Mouse (Mus musculus) heart, embryonic 11.5 days (tissue): ENCODE data around the gene Slc10a7. TPM values are rescaled to one million over a fixed set of nuclear protein-coding genes. Genes with fewer than 3 reads are reported as not detected.

Experiments used
- ATAC-seq: fragments of 200-750 bp; cut with Nextera tagmentation; replicated peaks from 2 replicates; pipeline ENCODE4 v1.8.0; 2017; ENCODE audit warnings: moderate library complexity; ENCODE audit not compliant: insufficient number of reproducible peaks, low FRiP score, low TSS enrichment
- H3K27ac ChIP-seq: fragments of 300-500 bp; sonication (generic); 2 replicates; pipeline ENCODE4 v1.5.1; 2014; ENCODE audit warnings: mild to moderate bottlenecking, low read depth, low read length
- H3K27me3 ChIP-seq: fragments of 300-500 bp; sonication (generic); 2 replicates; pipeline ENCODE4 v1.6.1; 2014; ENCODE audit warnings: mild to moderate bottlenecking, low read length, mixed read lengths; ENCODE audit not compliant: control insufficient read depth, insufficient read depth
- H3K36me3 ChIP-seq: fragments of 300-500 bp; sonication (generic); 2 replicates; pipeline ENCODE4 v1.6.1; 2014; ENCODE audit warnings: mild to moderate bottlenecking, low read length, moderate library complexity, mixed read lengths; ENCODE audit not compliant: control insufficient read depth, insufficient read depth
- H3K4me1 ChIP-seq: fragments of 300-500 bp; sonication (generic); 2 replicates; pipeline ENCODE4 v1.6.1; 2014; ENCODE audit warnings: low read length; ENCODE audit not compliant: control insufficient read depth, insufficient read depth
- H3K4me2 ChIP-seq: fragments of 300-500 bp; sonication (generic); 2 replicates; pipeline ENCODE4 v1.6.1; 2014; ENCODE audit warnings: mild to moderate bottlenecking, moderate library complexity
- H3K4me3 ChIP-seq: fragments of 300-500 bp; sonication (generic); 2 replicates; pipeline ENCODE4 v1.5.1; 2014; ENCODE audit warnings: low read depth, low read length
- H3K9ac ChIP-seq: fragments of 300-500 bp; sonication (generic); 2 replicates; pipeline ENCODE4 v1.6.1; 2014; ENCODE audit warnings: mild to moderate bottlenecking, low read depth, low read length, moderate library complexity
- H3K9me3 ChIP-seq: fragments of 300-500 bp; sonication (generic); replicated peaks from 2 replicates; pipeline ENCODE4 v1.6.1; 2016; ENCODE audit warnings: low read length; ENCODE audit not compliant: control insufficient read depth
- WGBS: fragments of 180-500 bp; shearing (Covaris S2); extraction: QIAGEN DNeasy Blood & Tissue Kit; methylation state at CpG from one replicate; pipeline ENCODE4 v1.1.7; 2014; ENCODE audit not compliant: insufficient replicate concordance; 5-methylcytosine and 5-hydroxymethylcytosine counted together
- polyA plus RNA-seq: library from polyadenylated mRNA; unstranded; fragments of >200 nt; fragmentation: Nextera tagmentation; extraction: Ambion mirVana; gene quantifications from 2 replicates; pipeline ENCODE4 v1.2.1, GENCODE M21; 2014

The Slc10a7 gene
- polyA plus RNA-seq, 1 experiment from 2014 or later, result 8.9 TPM

DNA sequence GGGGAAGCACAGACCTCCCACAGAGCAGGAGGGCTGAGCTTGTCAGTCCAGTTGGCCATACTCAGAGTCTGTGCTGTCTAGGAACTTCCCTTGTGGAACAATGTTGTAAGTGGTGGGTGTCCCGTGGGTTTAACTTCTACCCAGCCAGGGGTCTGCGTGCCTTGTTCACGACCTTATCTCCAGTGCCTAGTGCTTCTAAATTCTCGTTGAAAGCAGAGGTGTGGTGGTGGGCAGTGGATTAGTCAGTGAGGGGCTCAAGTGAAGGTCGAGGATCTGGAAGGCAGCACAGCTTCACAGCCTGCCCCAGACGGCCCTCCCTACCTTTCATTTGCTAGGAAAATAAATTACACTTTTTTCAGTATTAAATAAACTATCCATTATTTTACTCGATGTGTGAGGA, 161.1 kb downstream of the Slc10a7 start:
- no peak overlapping the region for H3K9ac ChIP-seq
- no peak overlapping the region for H3K4me2 ChIP-seq
- no peaks in the 10 kb centered on the region for H3K27me3 ChIP-seq
- no peaks in the 10 kb centered on the region for H3K4me1 ChIP-seq
- no peaks in the 10 kb centered on the region for H3K9me3 ChIP-seq
- 72% methylated on average over 7 of the region's 7 CpGs for WGBS
- H3K27ac ChIP-seq, result no peak overlapping the region
- peaks cover 2% of the 10 kb centered on the region; the same call in 1 of the 2 replicates for H3K36me3 ChIP-seq
- H3K4me3 ChIP-seq, result no peak overlapping the region
- ATAC-seq, result no peak

DNA sequence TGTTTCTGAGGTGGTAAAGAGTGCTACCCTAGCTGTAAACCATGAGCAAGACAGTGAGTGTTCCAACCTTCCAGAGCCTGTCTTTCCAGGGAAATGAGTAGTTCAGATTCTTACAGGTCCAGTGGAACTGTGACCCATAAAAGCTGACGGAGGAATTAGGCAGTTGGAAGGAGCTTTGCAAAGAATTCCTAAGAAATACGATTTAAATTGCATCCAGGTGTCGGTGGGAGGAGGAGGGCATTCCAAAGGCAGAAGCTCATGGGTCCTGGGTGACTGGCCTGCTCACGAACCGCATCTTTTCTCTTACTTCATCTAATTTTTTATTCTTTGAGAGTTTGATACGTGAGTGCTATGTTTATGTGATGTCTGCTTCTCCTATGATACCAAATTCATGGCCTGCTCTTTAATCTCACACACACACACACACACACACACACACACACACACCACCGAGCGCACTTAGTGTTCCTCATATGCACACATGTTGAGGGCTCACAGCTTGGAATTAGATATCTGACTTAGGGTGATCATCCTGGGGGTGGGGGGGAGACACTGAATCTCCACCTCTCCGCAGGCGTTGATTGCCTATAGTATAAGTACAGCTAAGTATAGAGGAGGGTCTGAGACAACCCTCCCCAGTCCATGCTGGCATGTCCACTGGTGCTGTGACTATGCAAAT, 169.5 kb downstream of the Slc10a7 start:
- Histone ChIP-seq H3K27me3 (no peaks in the 10 kb centered on the region), H3K27ac (no peak overlapping the region), H3K4me3 (no peak overlapping the region), H3K9me3 (no peaks in the 10 kb centered on the region), H3K4me2 (no peak overlapping the region), H3K9ac (no peak overlapping the region), H3K4me1 (no peaks in the 10 kb centered on the region), H3K36me3 (peaks cover 4% of the 10 kb centered on the region)
- ATAC-seq, result no peak
- WGBS, result 77% methylated on average over 10 of the region's 10 CpGs

DNA sequence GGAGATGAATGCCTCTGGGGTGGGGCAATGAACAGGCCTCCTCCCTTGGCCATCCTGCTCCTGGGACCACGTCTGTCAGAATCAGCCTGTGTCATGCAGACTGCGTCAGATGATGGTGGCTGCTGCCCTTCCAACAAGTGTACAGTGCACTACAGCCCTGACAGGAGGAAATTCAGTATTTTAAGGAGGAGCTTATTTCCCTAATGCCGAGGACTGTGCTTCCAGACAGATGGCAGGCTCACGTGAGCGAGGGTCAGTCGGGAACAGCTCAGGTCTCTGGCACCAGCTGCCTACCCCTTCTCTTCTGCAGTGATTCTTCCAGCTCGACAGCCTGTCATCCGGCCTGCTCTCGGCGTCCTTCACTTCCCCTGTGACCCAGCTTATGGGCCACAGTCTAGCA, 181.6 kb downstream of the Slc10a7 start:
- H3K4me1 ChIP-seq, result peaks cover 4% of the 10 kb centered on the region
- no peak; the same call in 1 of the 2 replicates for ATAC-seq
- H3K27ac ChIP-seq, result no peak overlapping the region
- WGBS, result 72% methylated on average over 10 of the region's 10 CpGs
- H3K9me3 ChIP-seq, result no peaks in the 10 kb centered on the region
- no peaks in the 10 kb centered on the region for H3K27me3 ChIP-seq
- H3K4me3 ChIP-seq, result no peak overlapping the region
- no peak overlapping the region for H3K9ac ChIP-seq
- no peak overlapping the region for H3K4me2 ChIP-seq
- no peaks in the 10 kb centered on the region for H3K36me3 ChIP-seq

DNA sequence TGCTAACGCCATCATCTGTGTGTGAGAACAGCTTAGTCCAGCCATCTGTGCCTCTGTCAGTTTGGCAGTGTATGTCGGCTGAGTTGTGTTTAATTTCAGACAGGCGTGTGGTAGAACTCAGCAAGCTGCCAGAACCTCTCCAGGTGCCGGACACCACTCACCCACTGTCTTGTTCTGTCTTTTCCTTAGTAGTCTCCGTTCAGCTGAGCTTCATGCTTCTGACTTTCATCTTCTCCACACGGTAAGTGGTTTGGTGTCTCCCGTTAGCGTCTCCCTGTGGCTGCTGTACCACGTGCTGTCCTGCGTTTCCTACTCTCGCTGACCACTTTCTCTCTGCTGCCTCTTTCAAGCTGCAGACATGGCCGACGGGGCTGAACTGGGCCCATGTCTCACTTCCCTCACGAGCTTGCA, 189.2 kb downstream of the Slc10a7 start:
- H3K9me3 ChIP-seq, result no peaks in the 10 kb centered on the region
- WGBS, result 90% methylated on average over 14 of the region's 14 CpGs
- H3K36me3 ChIP-seq, result peaks cover 4% of the 10 kb centered on the region; the same call in 1 of the 2 replicates
- H3K9ac ChIP-seq, result no peak overlapping the region
- no peak overlapping the region for H3K27ac ChIP-seq
- H3K27me3 ChIP-seq, result no peaks in the 10 kb centered on the region
- ATAC-seq, result no peak
- no peaks in the 10 kb centered on the region for H3K4me1 ChIP-seq
- no peak overlapping the region for H3K4me2 ChIP-seq
- no peak overlapping the region for H3K4me3 ChIP-seq

DNA sequence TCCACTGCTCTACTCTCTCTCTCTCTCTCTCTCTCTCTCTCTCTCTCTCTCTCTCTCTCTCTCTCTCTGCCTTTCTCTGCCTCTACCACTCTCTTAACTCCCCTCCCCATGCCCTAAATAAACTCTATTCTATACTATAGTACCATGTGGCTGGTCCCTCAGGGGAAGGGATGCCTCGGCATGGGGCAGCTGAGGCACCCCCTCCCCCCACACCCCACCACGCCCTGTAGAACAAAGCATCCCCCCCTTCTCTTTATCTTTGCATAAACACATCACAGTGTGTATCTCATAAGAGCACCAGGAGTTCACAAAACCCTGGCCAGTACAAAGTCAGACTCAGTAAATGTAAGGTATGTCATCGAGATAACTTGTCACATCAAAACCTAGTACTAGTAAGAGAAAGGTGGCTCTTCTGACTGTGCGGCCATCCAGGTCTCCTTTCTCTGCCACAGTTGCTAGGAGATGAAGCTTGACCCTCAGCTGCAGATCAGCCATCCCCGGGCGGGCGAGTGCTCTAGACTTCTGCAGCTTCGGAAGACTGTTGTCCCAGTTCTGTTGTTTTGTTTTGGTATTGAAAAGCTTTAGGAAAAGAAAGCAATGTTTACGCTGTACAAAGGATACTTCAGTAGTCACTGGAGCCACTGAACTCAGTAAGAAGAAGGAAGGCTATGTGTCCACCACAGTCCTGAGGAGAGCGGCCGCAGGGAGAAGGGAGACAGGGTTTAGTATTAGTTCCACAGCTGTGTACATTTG, 194.1 kb downstream of the Slc10a7 start:
- WGBS, result 63% methylated on average over 11 of the region's 11 CpGs
- Histone ChIP-seq H3K9ac (no peak overlapping the region), H3K27ac (no peak overlapping the region), H3K4me1 (no peaks in the 10 kb centered on the region), H3K4me2 (no peak overlapping the region), H3K36me3 (peaks cover 4% of the 10 kb centered on the region; the same call in 1 of the 2 replicates), H3K9me3 (no peaks in the 10 kb centered on the region), H3K27me3 (no peaks in the 10 kb centered on the region), H3K4me3 (no peak overlapping the region)
- ATAC-seq, result no peak

DNA sequence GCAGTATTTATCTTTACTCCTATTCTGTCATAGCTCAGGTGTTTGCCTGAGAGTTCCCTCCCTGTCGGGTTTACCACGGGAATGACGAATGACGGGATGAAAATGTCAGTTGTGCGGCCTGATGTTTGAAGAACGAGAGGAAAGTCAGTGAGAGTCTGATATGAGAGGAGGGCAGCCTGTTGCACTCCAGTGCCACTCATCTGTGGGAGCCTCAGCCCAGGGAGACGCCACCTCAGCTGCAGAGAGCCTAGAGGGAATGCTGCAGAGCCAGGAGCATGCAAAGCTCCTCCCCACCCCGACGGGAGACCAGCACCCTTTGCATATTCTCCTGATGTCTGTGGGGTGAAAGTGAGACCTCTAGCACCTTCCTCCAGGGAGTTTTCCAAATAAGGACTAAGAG, 196.8 kb downstream of the Slc10a7 start:
- H3K36me3 ChIP-seq, result no peaks in the 10 kb centered on the region
- no peaks in the 10 kb centered on the region for H3K9me3 ChIP-seq
- H3K4me2 ChIP-seq, result no peak overlapping the region
- H3K27me3 ChIP-seq, result no peaks in the 10 kb centered on the region
- no peak overlapping the region for H3K9ac ChIP-seq
- no peak overlapping the region for H3K27ac ChIP-seq
- no peak for ATAC-seq
- no peak overlapping the region for H3K4me3 ChIP-seq
- WGBS, result 25% methylated on average over 9 of the region's 9 CpGs
- no peaks in the 10 kb centered on the region for H3K4me1 ChIP-seq

DNA sequence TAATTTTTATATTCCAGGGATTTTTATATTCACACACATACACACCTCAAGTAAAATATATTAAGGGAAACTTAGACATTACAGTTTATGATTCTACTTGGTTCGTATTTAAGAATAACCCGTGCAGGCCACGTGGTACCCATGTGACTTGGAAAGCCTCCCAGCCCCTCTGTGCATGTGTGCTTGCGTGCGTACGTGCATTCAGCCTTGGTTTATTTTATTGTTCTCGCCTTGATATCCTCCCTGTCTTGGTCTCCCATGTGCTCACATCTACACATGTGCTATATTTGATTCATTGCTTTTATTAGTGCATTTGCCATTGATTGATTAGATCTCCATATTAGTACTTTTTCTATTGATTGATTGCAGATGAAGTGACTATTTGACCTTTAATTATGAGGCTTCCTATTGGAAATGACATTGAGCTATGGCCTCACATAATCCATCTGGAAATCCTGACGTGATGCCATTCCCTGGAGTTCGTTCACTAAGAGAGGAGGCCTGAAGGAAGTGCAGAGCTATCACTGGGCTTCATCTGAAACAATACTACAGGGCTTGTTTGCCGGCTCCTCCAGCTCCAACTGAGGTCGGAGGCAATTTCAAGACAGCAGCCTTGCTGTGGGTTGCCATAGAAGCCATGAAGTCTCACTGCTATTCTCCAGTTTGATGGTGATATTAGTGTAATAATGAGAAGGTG, 200.9 kb downstream of the Slc10a7 start:
- H3K27ac ChIP-seq, result no peak overlapping the region
- WGBS, result 81% methylated on average over 11 of the region's 11 CpGs

DNA sequence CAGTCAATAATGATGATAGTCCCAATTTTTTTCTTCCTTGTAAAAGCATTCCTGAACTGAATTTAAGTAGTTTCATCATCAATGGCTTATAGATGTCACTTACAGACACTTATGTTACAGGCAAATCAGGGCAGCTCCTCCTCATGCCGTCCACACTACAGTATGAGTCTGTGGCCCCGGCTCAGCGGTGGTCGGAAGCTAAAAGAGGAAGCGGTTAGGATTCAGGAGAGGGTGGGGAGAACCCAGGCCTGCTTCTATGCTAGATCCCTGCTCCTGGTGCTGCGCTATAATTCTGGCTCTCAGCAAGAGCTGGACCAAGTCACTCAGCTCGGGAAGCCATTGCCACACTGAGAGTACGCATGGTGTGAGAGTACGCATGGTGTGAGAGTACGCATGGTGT, 201.8 kb downstream of the Slc10a7 start:
- Histone ChIP-seq H3K4me3 (no peak overlapping the region), H3K36me3 (no peaks in the 10 kb centered on the region), H3K9me3 (no peaks in the 10 kb centered on the region), H3K27me3 (no peaks in the 10 kb centered on the region), H3K27ac (no peak overlapping the region), H3K9ac (no peak overlapping the region), H3K4me2 (no peak overlapping the region), H3K4me1 (peaks cover 10% of the 10 kb centered on the region)
- WGBS, result 83% methylated on average over 10 of the region's 10 CpGs
- ATAC-seq, result no peak

More for the DNA sequence above, 200.9 kb downstream of the Slc10a7 start:
- Histone ChIP-seq H3K9ac (no peak overlapping the region), H3K27me3 (no peaks in the 10 kb centered on the region), H3K4me1 (peaks cover 10% of the 10 kb centered on the region), H3K9me3 (no peaks in the 10 kb centered on the region), H3K4me2 (no peak overlapping the region), H3K36me3 (no peaks in the 10 kb centered on the region), H3K4me3 (no peak overlapping the region)
- no peak for ATAC-seq
